Mouse (Mus musculus) hindbrain, embryonic 16.5 days (tissue): ENCODE data around the gene Mtr. TPM values are rescaled to one million over a fixed set of nuclear protein-coding genes. Genes with fewer than 3 reads are reported as not detected.
A peak's percentile ranks its signal among the peaks of the same experiment; 100 is the strongest.

Source experiments
- ATAC-seq: fragments of 200-750 bp; cut with Nextera tagmentation; 2 replicates; pipeline ENCODE4 v1.8.0; 2017; ENCODE audit warnings: moderate TSS enrichment, moderate library complexity
- H3K27ac ChIP-seq: fragments of 300-500 bp; sonication (generic); 2 replicates; pipeline ENCODE4 v1.5.1; 2014; ENCODE audit warnings: low read depth, mild to moderate bottlenecking, control low read depth, low read length, moderate library complexity
- H3K27me3 ChIP-seq: fragments of 300-500 bp; sonication (generic); replicated peaks from 2 replicates; pipeline ENCODE4 v1.6.1; 2014; ENCODE audit warnings: low read length; ENCODE audit not compliant: control insufficient read depth, insufficient read depth
- H3K36me3 ChIP-seq: fragments of 300-500 bp; sonication (generic); 2 replicates; pipeline ENCODE4 v1.6.1; 2014; ENCODE audit warnings: mild to moderate bottlenecking, low read length, moderate library complexity, mixed read lengths; ENCODE audit not compliant: control insufficient read depth, insufficient read depth
- H3K4me1 ChIP-seq: fragments of 300-500 bp; sonication (generic); 2 replicates; pipeline ENCODE4 v1.6.1; 2014; ENCODE audit warnings: low read depth, low read length; ENCODE audit not compliant: control insufficient read depth, insufficient read depth
- H3K4me2 ChIP-seq: fragments of 300-500 bp; sonication (generic); 2 replicates; pipeline ENCODE4 v1.6.1; 2014; ENCODE audit warnings: mild to moderate bottlenecking, low read length, control low read depth, moderate library complexity
- H3K4me3 ChIP-seq: fragments of 300-500 bp; sonication (generic); 2 replicates; pipeline ENCODE4 v1.5.1; 2014; ENCODE audit warnings: mild to moderate bottlenecking, low read length, control low read depth, moderate library complexity
- H3K9ac ChIP-seq: fragments of 300-500 bp; sonication (generic); 2 replicates; pipeline ENCODE4 v1.6.1; 2014; ENCODE audit warnings: low read depth, mild to moderate bottlenecking, control low read depth, low read length, moderate library complexity
- H3K9me3 ChIP-seq: fragments of 300-500 bp; sonication (generic); 2 replicates; pipeline ENCODE4 v1.6.1; 2014; ENCODE audit warnings: mild to moderate bottlenecking, low read length, moderate library complexity; ENCODE audit not compliant: control insufficient read depth
- WGBS: fragments of 180-500 bp; shearing (Covaris S2); extraction: QIAGEN DNeasy Blood & Tissue Kit; methylation state at CpG from one replicate; pipeline ENCODE4 v1.1.7; 2014; 5-methylcytosine and 5-hydroxymethylcytosine counted together
- polyA plus RNA-seq: library from polyadenylated mRNA; unstranded; fragments of >200 nt; fragmentation: Nextera tagmentation; extraction: Ambion mirVana; gene quantifications from 2 replicates; pipeline ENCODE4 v1.2.1, GENCODE M21; 2015

Gene Mtr
- polyA plus RNA-seq = 3.1 and 3.4 TPM in 2 replicates

GRCm38 (mm10) chr13:12257391-12258380 lies at the start of gene Mtr:
Gene Mtr (minus strand): TSS chr13:12258113.
- WGBS = under 1% methylated on average over 69 of the region's 69 CpGs
- Histone ChIP-seq H3K4me1 (peaks cover 13% of the 10 kb centered on the region), H3K36me3 (no peaks in the 10 kb centered on the region), H3K27ac (peak within 1 kb of the TSS; percentile 90), H3K4me2 (peak within 1 kb of the TSS; percentile 55), H3K4me3 (peak within 1 kb of the TSS; percentile 76), H3K9ac (peak within 1 kb of the TSS; percentile 77), H3K27me3 (no peaks in the 10 kb centered on the region), H3K9me3 (peaks cover 3% of the 10 kb centered on the region; the same call in 1 of the 2 replicates)
- ATAC-seq = peak; percentile 100

GRCm38 (mm10) chr13:12307286-12307685 lies 49.4 kb upstream of the Mtr start:
- Histone ChIP-seq H3K4me1 (no peaks in the 10 kb centered on the region), H3K36me3 (no peaks in the 10 kb centered on the region; the same call in 1 of the 2 replicates), H3K9me3 (no peaks in the 10 kb centered on the region), H3K9ac (no peak overlapping the region), H3K4me2 (no peak overlapping the region), H3K27me3 (no peaks in the 10 kb centered on the region), H3K27ac (no peak overlapping the region), H3K4me3 (no peak overlapping the region)
- 79% methylated on average over 4 of the region's 4 CpGs for WGBS
- ATAC-seq = no peak

- ATAC-seq = no peak
- 86% methylated on average over 8 of the region's 8 CpGs for WGBS
- H3K27ac ChIP-seq = no peak overlapping the region
Measured at GRCm38 (mm10) chr13:12305540-12305939, 47.6 kb upstream of the Mtr start.

GRCm38 (mm10) chr13:12304991-12305390 lies 47.1 kb upstream of the Mtr start:
- no peak overlapping the region for H3K4me3 ChIP-seq
- H3K27me3 ChIP-seq = no peaks in the 10 kb centered on the region
- H3K4me2 ChIP-seq = no peak overlapping the region
- WGBS = 87% methylated on average over 5 of the region's 5 CpGs
- H3K4me1 ChIP-seq = no peaks in the 10 kb centered on the region
- H3K36me3 ChIP-seq = no peaks in the 10 kb centered on the region; the same call in 1 of the 2 replicates
- no peak for ATAC-seq
- no peak overlapping the region for H3K9ac ChIP-seq
- H3K27ac ChIP-seq = no peak overlapping the region
- no peaks in the 10 kb centered on the region for H3K9me3 ChIP-seq

More at GRCm38 (mm10) chr13:12305540-12305939, 47.6 kb upstream of the Mtr start:
- Histone ChIP-seq H3K36me3 (no peaks in the 10 kb centered on the region; the same call in 1 of the 2 replicates), H3K9ac (no peak overlapping the region), H3K4me3 (no peak overlapping the region), H3K4me2 (no peak overlapping the region), H3K27me3 (no peaks in the 10 kb centered on the region), H3K9me3 (no peaks in the 10 kb centered on the region), H3K4me1 (no peaks in the 10 kb centered on the region)

GRCm38 (mm10) chr13:12297777-12298176 lies 39.9 kb upstream of the Mtr start:
- H3K36me3 ChIP-seq = no peaks in the 10 kb centered on the region
- no peak overlapping the region for H3K4me2 ChIP-seq
- H3K27me3 ChIP-seq = no peaks in the 10 kb centered on the region
- no peaks in the 10 kb centered on the region for H3K9me3 ChIP-seq
- H3K4me1 ChIP-seq = no peaks in the 10 kb centered on the region
- no peak for ATAC-seq
- 82% methylated on average over 6 of the region's 6 CpGs for WGBS
- no peak overlapping the region for H3K9ac ChIP-seq
- no peak overlapping the region for H3K4me3 ChIP-seq
- H3K27ac ChIP-seq = no peak overlapping the region

- H3K36me3 ChIP-seq = no peaks in the 10 kb centered on the region
- ATAC-seq = peak; percentile 63; the same call in 1 of the 2 replicates
- H3K27ac ChIP-seq = no peak overlapping the region
- no peaks in the 10 kb centered on the region for H3K9me3 ChIP-seq
- H3K27me3 ChIP-seq = no peaks in the 10 kb centered on the region
- H3K4me2 ChIP-seq = no peak overlapping the region
- no peak overlapping the region for H3K4me3 ChIP-seq
- H3K9ac ChIP-seq = no peak overlapping the region
- H3K4me1 ChIP-seq = no peaks in the 10 kb centered on the region
- WGBS = 89% methylated on average over 3 of the region's 3 CpGs
Measured at GRCm38 (mm10) chr13:12296701-12297100, 38.8 kb upstream of the Mtr start.

- WGBS = 90% methylated on average over 7 of the region's 7 CpGs
- no peak for ATAC-seq
- no peaks in the 10 kb centered on the region for H3K4me1 ChIP-seq
- H3K27me3 ChIP-seq = no peaks in the 10 kb centered on the region
- no peak overlapping the region for H3K4me2 ChIP-seq
- no peaks in the 10 kb centered on the region for H3K9me3 ChIP-seq
- no peaks in the 10 kb centered on the region for H3K36me3 ChIP-seq
- no peak overlapping the region for H3K27ac ChIP-seq
- H3K9ac ChIP-seq = no peak overlapping the region
- no peak overlapping the region for H3K4me3 ChIP-seq
Measured at GRCm38 (mm10) chr13:12293810-12294209, 35.9 kb upstream of the Mtr start.

- H3K4me1 ChIP-seq = no peaks in the 10 kb centered on the region
- H3K36me3 ChIP-seq = no peaks in the 10 kb centered on the region
- no peak overlapping the region for H3K9ac ChIP-seq
- H3K9me3 ChIP-seq = no peaks in the 10 kb centered on the region
- H3K4me3 ChIP-seq = no peak overlapping the region
- no peak overlapping the region for H3K4me2 ChIP-seq
- no peak overlapping the region for H3K27ac ChIP-seq
- ATAC-seq = no peak
- no peaks in the 10 kb centered on the region for H3K27me3 ChIP-seq
- WGBS = 94% methylated on average over 7 of the region's 7 CpGs
Measured at GRCm38 (mm10) chr13:12290700-12291099, 32.8 kb upstream of the Mtr start.

GRCm38 (mm10) chr13:12284528-12284927 lies 26.6 kb upstream of the Mtr start:
- 90% methylated on average over 11 of the region's 11 CpGs for WGBS
- Histone ChIP-seq H3K9ac (no peak overlapping the region), H3K27ac (no peak overlapping the region), H3K4me1 (no peaks in the 10 kb centered on the region), H3K36me3 (no peaks in the 10 kb centered on the region), H3K4me3 (no peak overlapping the region), H3K9me3 (no peaks in the 10 kb centered on the region), H3K27me3 (no peaks in the 10 kb centered on the region), H3K4me2 (no peak overlapping the region)
- ATAC-seq = no peak
